Mouse (Mus musculus) forebrain, postnatal 0 days (tissue): ENCODE measurements at regions not wholly inside any gene's neighbourhood (a gene's known extent, or its start where the extent isn't known, plus 50 kb on each side); places are given as distances from the start of the nearest gene placed in this dataset.

Experiments
- ATAC-seq: fragments of 200-750 bp; cut with Nextera tagmentation; 2 replicates; pipeline ENCODE4 v1.8.0; 2017; ENCODE audit warnings: mild to moderate bottlenecking, moderate library complexity
- DNase-seq: peaks from one replicate; pipeline ENCODE4 v3.0.0-alpha.2; 2015
- H3K27ac ChIP-seq: fragments of 300-500 bp; sonication (generic); 2 replicates; pipeline ENCODE4 v1.5.1; 2014; ENCODE audit warnings: low read depth, mild to moderate bottlenecking, antibody characterized with exemption, low read length, moderate library complexity, mixed read lengths
- H3K27me3 ChIP-seq: fragments of 300-500 bp; sonication (generic); 2 replicates; pipeline ENCODE4 v1.6.1; 2014; ENCODE audit warnings: mild to moderate bottlenecking, low read length, mixed read lengths; ENCODE audit not compliant: insufficient read depth
- H3K36me3 ChIP-seq: fragments of 300-500 bp; sonication (generic); 2 replicates; pipeline ENCODE4 v1.6.1; 2014; ENCODE audit warnings: mild to moderate bottlenecking, moderate library complexity; ENCODE audit not compliant: insufficient read depth
- H3K4me1 ChIP-seq: fragments of 300-500 bp; sonication (generic); 2 replicates; pipeline ENCODE4 v1.6.1; 2014; ENCODE audit warnings: antibody characterized with exemption; ENCODE audit not compliant: insufficient read depth
- H3K4me2 ChIP-seq: fragments of 300-500 bp; sonication (generic); 2 replicates; pipeline ENCODE4 v1.6.1; 2014; ENCODE audit warnings: low read depth, mild to moderate bottlenecking, moderate library complexity
- H3K4me3 ChIP-seq: fragments of 300-500 bp; sonication (generic); 2 replicates; pipeline ENCODE4 v1.5.1; 2014; ENCODE audit warnings: low read depth, low read length, mixed read lengths
- H3K9ac ChIP-seq: fragments of 300-500 bp; sonication (generic); 2 replicates; pipeline ENCODE4 v1.6.1; 2014; ENCODE audit warnings: mild to moderate bottlenecking
- H3K9me3 ChIP-seq: fragments of 300-500 bp; sonication (generic); 2 replicates; pipeline ENCODE4 v1.6.1; 2016; ENCODE audit warnings: low read length
- CTCF ChIP-seq: sonication (generic); IDR thresholded peaks from 2 replicates; pipeline ENCODE4 v1.5.1; 2016; ENCODE audit warnings: antibody characterized with exemption, control low read depth, low read depth
- WGBS: fragments of 180-500 bp; shearing (Covaris S2); extraction: QIAGEN DNeasy Blood & Tissue Kit; methylation state at CpG from one replicate; pipeline ENCODE4 v1.1.7; 2014; 5-methylcytosine and 5-hydroxymethylcytosine counted together

- H3K27me3 ChIP-seq, result no peaks in the 10 kb centered on the region
- no peak overlapping the region for H3K9ac ChIP-seq
- H3K4me2 ChIP-seq, result no peak overlapping the region
- no peak overlapping the region for H3K27ac ChIP-seq
- H3K4me1 ChIP-seq, result peaks cover 3% of the 10 kb centered on the region; the same call in 1 of the 2 replicates
- 32% methylated on average over 9 of the region's 9 CpGs for WGBS
- no peak for ATAC-seq
- H3K36me3 ChIP-seq, result no peaks in the 10 kb centered on the region
- no peaks in the 10 kb centered on the region for H3K9me3 ChIP-seq
- DNase-seq, result no peak
- H3K4me3 ChIP-seq, result no peak overlapping the region
- TF ChIP-seq CTCF, result no peak
Measured at GRCm38 (mm10) chr16:29950136-29950535, 114.0 kb upstream of the Hes1 start.

GRCm38 (mm10) chr16:29950791-29951190 is 113.4 kb upstream of the Hes1 start:
- no peak for DNase-seq
- Histone ChIP-seq H3K4me3 (no peak overlapping the region), H3K36me3 (no peaks in the 10 kb centered on the region), H3K9me3 (no peaks in the 10 kb centered on the region), H3K9ac (no peak overlapping the region), H3K4me1 (peaks cover 2% of the 10 kb centered on the region; the same call in 1 of the 2 replicates), H3K27ac (no peak overlapping the region), H3K4me2 (no peak overlapping the region), H3K27me3 (no peaks in the 10 kb centered on the region)
- no peak for ATAC-seq
- 95% methylated on average over 4 of the region's 4 CpGs for WGBS
- TF ChIP-seq CTCF, result no peak

DNA sequence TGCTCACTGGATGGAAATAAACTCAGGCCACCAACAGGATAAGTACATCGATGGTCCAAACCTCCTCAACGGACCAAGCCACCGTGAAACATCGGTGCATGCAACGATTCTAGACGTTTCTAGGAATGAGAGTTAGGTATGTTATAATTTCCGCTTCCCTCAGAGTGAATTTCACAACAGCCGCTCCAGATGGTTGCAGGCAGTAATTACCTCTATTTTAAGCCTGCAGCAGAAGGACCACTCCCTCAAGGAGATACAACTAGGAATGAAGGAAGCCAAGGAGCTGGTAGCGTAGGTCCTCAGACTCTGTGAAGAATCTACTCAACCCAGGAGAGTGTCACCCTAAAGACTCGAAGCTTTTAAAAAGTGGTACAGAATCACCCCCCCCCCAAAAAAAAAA is 109.5 kb upstream of the Hes1 start:
- ATAC-seq, result no peak
- Histone ChIP-seq H3K9me3 (no peaks in the 10 kb centered on the region), H3K27me3 (no peaks in the 10 kb centered on the region), H3K4me1 (no peaks in the 10 kb centered on the region), H3K27ac (no peak overlapping the region), H3K36me3 (no peaks in the 10 kb centered on the region), H3K4me3 (no peak overlapping the region), H3K9ac (no peak overlapping the region), H3K4me2 (no peak overlapping the region)
- peak; percentile 53 for DNase-seq
- TF ChIP-seq CTCF, result no peak
- 73% methylated on average over 10 of the region's 10 CpGs for WGBS

DNA sequence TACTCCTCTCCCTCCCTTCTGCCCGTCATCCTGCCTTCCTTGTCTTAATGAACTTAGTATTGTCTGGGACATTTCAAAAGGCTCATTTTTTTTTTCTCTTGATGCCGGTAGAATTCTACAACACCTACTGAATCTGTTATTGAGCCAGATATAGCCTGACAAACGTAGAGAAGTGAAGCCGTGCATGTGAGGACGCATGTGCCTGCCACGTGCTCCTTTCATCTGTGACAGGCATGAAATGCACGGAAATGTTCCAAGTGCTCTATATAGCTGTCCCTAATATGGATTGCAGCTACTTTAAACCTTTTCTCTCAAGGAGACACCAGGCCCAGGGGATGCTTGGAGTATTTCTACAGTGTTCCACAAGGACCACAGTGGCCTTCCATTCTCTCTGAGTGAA is 107.3 kb upstream of the Hes1 start:
- DNase-seq (peak; percentile 48), ATAC-seq (peak; percentile 27; the same call in 1 of the 2 replicates)
- TF ChIP-seq CTCF, result no peak
- H3K4me3 ChIP-seq, result no peak overlapping the region
- no peak overlapping the region for H3K4me2 ChIP-seq
- no peak overlapping the region; the same call in 1 of the 2 replicates for H3K9ac ChIP-seq
- WGBS, result 50% methylated on average over 7 of the region's 7 CpGs
- H3K4me1 ChIP-seq, result no peaks in the 10 kb centered on the region
- H3K9me3 ChIP-seq, result no peaks in the 10 kb centered on the region
- no peaks in the 10 kb centered on the region for H3K36me3 ChIP-seq
- no peak overlapping the region for H3K27ac ChIP-seq
- no peaks in the 10 kb centered on the region for H3K27me3 ChIP-seq

DNA sequence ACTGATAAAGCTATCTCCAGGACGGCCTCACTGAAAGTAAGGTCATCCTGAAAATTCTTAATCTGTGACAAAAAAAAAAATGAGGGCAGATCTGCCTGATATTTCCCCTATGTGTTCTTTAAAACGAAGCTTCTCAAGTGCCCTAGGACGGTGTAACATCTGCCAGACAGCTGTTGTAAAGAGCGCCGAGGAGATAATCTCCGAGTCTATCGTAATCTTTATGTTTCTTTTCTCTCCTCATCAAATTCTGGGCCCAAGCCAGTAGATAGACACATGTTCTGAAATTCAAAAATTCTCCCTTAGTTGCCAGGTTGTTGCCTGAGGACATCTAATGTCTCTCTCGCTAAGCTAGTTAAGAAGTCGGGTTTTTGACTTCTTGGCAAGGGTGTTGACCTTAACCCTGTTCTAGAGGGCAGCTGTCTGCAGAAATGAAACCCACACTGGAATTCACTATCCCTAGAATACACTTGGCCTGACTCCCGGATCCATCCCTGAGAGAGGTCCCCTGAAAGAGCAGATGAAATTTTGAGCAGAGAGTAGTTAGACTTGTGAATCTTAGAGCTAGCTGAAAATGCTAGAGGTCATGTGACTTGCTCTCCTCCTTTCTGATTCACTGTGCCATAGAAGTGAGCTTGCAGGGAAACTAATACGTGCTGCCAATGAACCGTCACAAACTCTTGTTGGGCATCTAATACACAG is 104.1 kb upstream of the Hes1 start:
- no peaks in the 10 kb centered on the region for H3K36me3 ChIP-seq
- no peak overlapping the region for H3K4me2 ChIP-seq
- no peak overlapping the region for H3K9ac ChIP-seq
- DNase-seq, result no peak
- H3K4me1 ChIP-seq, result no peaks in the 10 kb centered on the region
- H3K27ac ChIP-seq, result no peak overlapping the region
- no peaks in the 10 kb centered on the region for H3K27me3 ChIP-seq
- no peak for ATAC-seq
- no peaks in the 10 kb centered on the region for H3K9me3 ChIP-seq
- no peak overlapping the region for H3K4me3 ChIP-seq
- 85% methylated on average over 12 of the region's 12 CpGs for WGBS
- TF ChIP-seq CTCF, result no peak

GRCm38 (mm10) chr16:29963284-29963683 is 100.9 kb upstream of the Hes1 start:
- WGBS, result 89% methylated on average over 4 of the region's 4 CpGs
- ATAC-seq, result no peak
- Histone ChIP-seq H3K27ac (no peak overlapping the region), H3K4me2 (no peak overlapping the region), H3K9me3 (no peaks in the 10 kb centered on the region), H3K36me3 (no peaks in the 10 kb centered on the region), H3K9ac (no peak overlapping the region), H3K27me3 (no peaks in the 10 kb centered on the region), H3K4me3 (no peak overlapping the region), H3K4me1 (no peaks in the 10 kb centered on the region)
- DNase-seq, result no peak
- no peak for TF ChIP-seq CTCF

DNA sequence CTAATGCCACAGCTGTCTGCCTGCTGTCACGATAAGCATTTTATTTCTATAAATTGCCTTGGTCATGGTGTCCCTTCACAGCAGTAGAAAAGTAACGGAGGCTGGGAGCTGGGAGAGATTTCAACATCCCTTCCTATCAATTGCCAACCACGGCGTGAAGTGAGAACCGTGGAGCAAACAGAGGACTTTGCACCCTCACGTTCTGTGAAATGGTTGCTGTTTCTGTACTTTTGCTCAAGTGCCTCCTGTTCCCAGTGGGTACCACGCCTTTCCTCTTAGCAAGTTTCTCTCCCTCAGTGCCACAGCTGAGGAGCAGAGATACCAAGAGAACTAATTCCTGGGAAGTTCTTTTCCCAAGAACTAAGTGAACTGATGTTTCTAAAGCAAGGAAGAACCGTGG is 99.6 kb upstream of the Hes1 start:
- H3K4me2 ChIP-seq, result no peak overlapping the region
- H3K9me3 ChIP-seq, result no peaks in the 10 kb centered on the region
- H3K27me3 ChIP-seq, result no peaks in the 10 kb centered on the region
- ATAC-seq, result no peak
- H3K4me1 ChIP-seq, result no peaks in the 10 kb centered on the region
- H3K36me3 ChIP-seq, result no peaks in the 10 kb centered on the region
- no peak overlapping the region for H3K4me3 ChIP-seq
- TF ChIP-seq CTCF, result no peak
- H3K9ac ChIP-seq, result no peak overlapping the region
- 93% methylated on average over 8 of the region's 8 CpGs for WGBS
- no peak for DNase-seq
- H3K27ac ChIP-seq, result no peak overlapping the region
